Mouse (Mus musculus) CH12.LX (cell line): ENCODE measurements around the gene Rbm33. TPM values are rescaled to one million over a fixed set of nuclear protein-coding genes. Genes with fewer than 3 reads are reported as not detected.

Experiments used
- DNase-seq: peaks from one replicate; pipeline ENCODE4 v3.0.0-alpha.2; 2013; ENCODE audit errors: extremely low read depth
- H3K27ac ChIP-seq: 2 replicates; pipeline ENCODE4 v1.5.1; 2012; ENCODE audit warnings: low read depth, mild to moderate bottlenecking, control low read depth, moderate library complexity; ENCODE audit not compliant: insufficient read depth
- H3K27me3 ChIP-seq: replicated peaks from 2 replicates; pipeline ENCODE3; 2012; ENCODE audit warnings: inconsistent platforms
- H3K36me3 ChIP-seq, 2 experiments: replicated peaks in 1 of 2; 2 replicates each; pipeline versions ENCODE3 to v1.6.1; 2012; ENCODE audit warnings: inconsistent platforms in 1 of 2, low read length in 1 of 2, mild to moderate bottlenecking in 1 of 2, mixed read lengths in 1 of 2, moderate library complexity in 1 of 2; ENCODE audit not compliant: control insufficient read depth in 1 of 2, insufficient read depth in 1 of 2
- H3K4me1 ChIP-seq, 2 experiments: 2 replicates each; pipeline ENCODE4 v1.6.1; 2012; ENCODE audit warnings: inconsistent platforms in 1 of 2, moderate library complexity in 1 of 2; ENCODE audit not compliant: insufficient read depth in 2 of 2, control insufficient read depth in 1 of 2
- H3K4me2 ChIP-seq: 2 replicates; pipeline ENCODE4 v1.6.1; 2012; ENCODE audit warnings: low read depth, mild to moderate bottlenecking, control low read depth; ENCODE audit not compliant: poor library complexity, insufficient read depth, severe bottlenecking
- H3K4me3 ChIP-seq, 3 experiments: fragments of 150-350 bp in 1 of 3; sonication (generic) in 1 of 3; replicated peaks in 1 of 3; 2 replicates each; pipeline versions ENCODE3 to v1.5.1; 2011 to 2012; ENCODE audit warnings: low read depth in 2 of 3, low read length in 2 of 3, mild to moderate bottlenecking in 2 of 3, moderate library complexity in 2 of 3, control low read depth in 1 of 3, improper control_type of control experiment in 1 of 3, inconsistent platforms in 1 of 3, mixed read lengths in 1 of 3; ENCODE audit not compliant: poor library complexity in 1 of 3
- H3K79me2 ChIP-seq: replicated peaks from 2 replicates; pipeline ENCODE4 v1.6.1; 2012; ENCODE audit warnings: mild to moderate bottlenecking, moderate library complexity; ENCODE audit not compliant: control insufficient read depth, poor library complexity, insufficient read depth, severe bottlenecking; ENCODE audit errors: extremely low read depth
- H3K9ac ChIP-seq: 2 replicates; pipeline ENCODE4 v1.6.1; 2012; ENCODE audit warnings: low read depth, mild to moderate bottlenecking, control low read depth, moderate library complexity; ENCODE audit not compliant: insufficient read depth
- H3K9me3 ChIP-seq: replicated peaks from 2 replicates; pipeline ENCODE3; 2012; ENCODE audit warnings: low read length, inconsistent platforms, mixed read lengths
- BHLHE40 ChIP-seq: IDR thresholded peaks from 2 replicates; pipeline ENCODE4 v1.6.1; 2011; ENCODE audit warnings: mild to moderate bottlenecking, low read depth, low read length, improper control_type of control experiment
- CHD1 ChIP-seq: IDR thresholded peaks from 2 replicates; pipeline ENCODE4 v1.6.1; 2012; ENCODE audit warnings: low read depth, low read length, improper control_type of control experiment, inconsistent platforms
- CTCF ChIP-seq, 2 experiments: IDR thresholded peaks in 1 of 2; conservative IDR thresholded peaks in 1 of 2; 2 replicates each; pipeline ENCODE4 v1.5.1; 2011 to 2012; ENCODE audit warnings: low read depth in 2 of 2, low read length in 2 of 2, improper control_type of control experiment in 1 of 2, inconsistent platforms in 1 of 2, mild to moderate bottlenecking in 1 of 2, moderate library complexity in 1 of 2
- E2F4 ChIP-seq: IDR thresholded peaks from 2 replicates; pipeline ENCODE4 v1.6.1; 2011; ENCODE audit warnings: low read depth, low read length, improper control_type of control experiment; ENCODE audit not compliant: insufficient replicate concordance
- ELF1 ChIP-seq: IDR thresholded peaks from 2 replicates; pipeline ENCODE4 v1.6.1; 2014; ENCODE audit warnings: low read depth, mild to moderate bottlenecking, inconsistent platforms, low read length, improper control_type of control experiment
- EP300 ChIP-seq: IDR thresholded peaks from 2 replicates; pipeline ENCODE4 v1.6.1; 2011; ENCODE audit warnings: low read length, improper control_type of control experiment
- JUN ChIP-seq: IDR thresholded peaks from 2 replicates; pipeline ENCODE4 v1.6.1; 2011; ENCODE audit warnings: low read depth, mild to moderate bottlenecking, low read length, improper control_type of control experiment, moderate library complexity; ENCODE audit not compliant: insufficient read depth
- KAT2A ChIP-seq: IDR thresholded peaks from 2 replicates; pipeline ENCODE4 v1.6.1; 2012; ENCODE audit warnings: low read length, improper control_type of control experiment, inconsistent platforms; ENCODE audit not compliant: insufficient replicate concordance
- MAFK ChIP-seq: IDR thresholded peaks from 2 replicates; pipeline ENCODE4 v1.6.1; 2011; ENCODE audit warnings: low read length, improper control_type of control experiment; ENCODE audit not compliant: insufficient replicate concordance
- MEF2A ChIP-seq: IDR thresholded peaks from 2 replicates; pipeline ENCODE4 v1.6.1; 2014; ENCODE audit warnings: low read depth, mild to moderate bottlenecking, inconsistent platforms, low read length, improper control_type of control experiment, borderline replicate concordance
- MXI1 ChIP-seq: IDR thresholded peaks from 2 replicates; pipeline ENCODE4 v1.6.1; 2011; ENCODE audit warnings: mild to moderate bottlenecking, low read depth, low read length, improper control_type of control experiment
- NELFE ChIP-seq: IDR thresholded peaks from 2 replicates; pipeline ENCODE4 v1.6.1; 2011; ENCODE audit warnings: low read depth, low read length, improper control_type of control experiment
- NRF1 ChIP-seq: IDR thresholded peaks from 2 replicates; pipeline ENCODE4 v1.6.1; 2014; ENCODE audit warnings: low read depth, mild to moderate bottlenecking, inconsistent platforms, low read length, improper control_type of control experiment, moderate library complexity
- PAX5 ChIP-seq: IDR thresholded peaks from 2 replicates; pipeline ENCODE4 v1.6.1; 2012; ENCODE audit warnings: low read length, inconsistent platforms, mixed read lengths
- SMC3 ChIP-seq: IDR thresholded peaks from 2 replicates; pipeline ENCODE4 v1.6.1; 2011; ENCODE audit warnings: low read depth, low read length, improper control_type of control experiment
- TBP ChIP-seq: conservative IDR thresholded peaks from 2 replicates; pipeline ENCODE4 v1.6.1; 2011; ENCODE audit warnings: low read depth, low read length, improper control_type of control experiment
- TCF12 ChIP-seq: IDR thresholded peaks from 2 replicates; pipeline ENCODE4 v1.6.1; 2014; ENCODE audit warnings: low read depth, mild to moderate bottlenecking, inconsistent platforms, low read length, improper control_type of control experiment
- USF2 ChIP-seq: conservative IDR thresholded peaks from 2 replicates; pipeline ENCODE4 v1.6.1; 2011; ENCODE audit warnings: low read depth, low read length, improper control_type of control experiment
- ZMIZ1 ChIP-seq: IDR thresholded peaks from 2 replicates; pipeline ENCODE4 v1.6.1; 2012; ENCODE audit warnings: low read depth, mild to moderate bottlenecking, inconsistent platforms, low read length, improper control_type of control experiment
- ZNF384 ChIP-seq: IDR thresholded peaks from 2 replicates; pipeline ENCODE4 v1.6.1; 2012; ENCODE audit warnings: low read depth, low read length, improper control_type of control experiment, inconsistent platforms
- dilution Hi-C: fragments of 300-500 bp; cut with MboI; formaldehyde crosslinking; loops from 2 replicates; pipeline ENCODE4 v1.14.3; 2020; ENCODE audit warnings: low sequenced_read_pairs; ENCODE audit not compliant: extremely low pct_unique_long_range_greater_than_20kb, extremely low pct_ligation_motif_present
- in situ Hi-C: fragments of 300-500 bp; cut with MboI; formaldehyde crosslinking; loops from 3 replicates; pipeline ENCODE4 v1.14.3; 2019; ENCODE audit warnings: low sequenced_read_pairs, low pct_ligation_motif_present, low pct_unique_long_range_greater_than_20kb, mixed read lengths
- polyA plus RNA-seq: library from polyadenylated mRNA; unstranded; fragments of >175 nt; gene quantifications from 2 replicates; pipeline ENCODE4 v1.2.1, GENCODE M21; 2012; ENCODE audit warnings: low read depth; ENCODE audit not compliant: insufficient read length
- total RNA-seq, 2 experiments: library from RNA; depleted of rRNA; stranded (reverse); fragments of 300-350 nt in 1 of 2; fragments of >200 nt in 1 of 2; gene quantifications; 2 replicates each; pipeline ENCODE4 v1.2.3; 2012 to 2014

Gene Rbm33
- total and polyA plus RNA-seq, 3 experiments: 7.4 to 50.3 (median 15.1) TPM

- no peak overlapping the region for H3K9ac ChIP-seq
- no peaks in the 10 kb centered on the region for H3K79me2 ChIP-seq
- TF ChIP-seq USF2: no peak
- TF ChIP-seq JUN: no peak
- TF ChIP-seq NELFE: no peak
- TF ChIP-seq CTCF (conservative IDR thresholded peaks at IDR 0.05 in 1 of 2, IDR thresholded peaks at IDR 0.05 in 1 of 2; ENCODE audit: low read depth in 2 of 2, low read length in 2 of 2): no peak
- no peak for TF ChIP-seq ZMIZ1
- no peak for TF ChIP-seq BHLHE40
- no peak for TF ChIP-seq ZNF384
- 0 out of 4 replicates have a peak, but pooled peaks cover 0 to 2% of the 10 kb centered on the region in 2 experiments for H3K4me1 ChIP-seq
- dilution Hi-C loops (no loop called here), in situ Hi-C loops (no loop called here)
- no peak overlapping the region for H3K4me3 ChIP-seq
- no peaks in the 10 kb centered on the region for H3K27me3 ChIP-seq
- no peak overlapping the region for H3K27ac ChIP-seq
- DNase-seq: no peak
- no peaks in the 10 kb centered on the region for H3K9me3 ChIP-seq
- H3K4me2 ChIP-seq: no peak overlapping the region
- no peaks in the 10 kb centered on the region for H3K36me3 ChIP-seq
Observed at GRCm38 (mm10) chr5:28298161-28298560, 18.8 kb upstream of the Rbm33 start.

- H3K9me3 ChIP-seq: no peaks in the 10 kb centered on the region
- H3K4me2 ChIP-seq: no peak overlapping the region
- 0 out of 4 replicates have a peak, but pooled peaks cover 0 to 2% of the 10 kb centered on the region in 2 experiments for H3K4me1 ChIP-seq
- no peak overlapping the region for H3K9ac ChIP-seq
- H3K27me3 ChIP-seq: no peaks in the 10 kb centered on the region
- TF ChIP-seq EP300: no peak
- no peak for TF ChIP-seq NRF1
- no peak for TF ChIP-seq ELF1
- TF ChIP-seq MXI1: no peak
- no peak for TF ChIP-seq KAT2A
- no peak for TF ChIP-seq TCF12
- TF ChIP-seq PAX5: no peak
- no peak for TF ChIP-seq MEF2A
- no peak for TF ChIP-seq SMC3
- no peak for TF ChIP-seq ZNF384
- no peak for TF ChIP-seq ZMIZ1
- no peak for TF ChIP-seq NELFE
- no peak for TF ChIP-seq MAFK
- no peak for TF ChIP-seq CHD1
- TF ChIP-seq E2F4: no peak
- no peak for TF ChIP-seq BHLHE40
- TF ChIP-seq TBP: no peak
- no peaks in the 10 kb centered on the region for H3K36me3 ChIP-seq
- H3K27ac ChIP-seq: no peak overlapping the region
- no peak overlapping the region for H3K4me3 ChIP-seq
- dilution Hi-C loops (no loop called here), in situ Hi-C loops (no loop called here)
- no peaks in the 10 kb centered on the region for H3K79me2 ChIP-seq
- no peak for DNase-seq
Observed at GRCm38 (mm10) chr5:28298693-28299092, 18.2 kb upstream of the Rbm33 start.
